Mouse (Mus musculus) retina, embryonic 14.5 days (tissue): ENCODE results near the gene Arhgap42.
A peak's percentile ranks its signal among the peaks of the same experiment; 100 is the strongest.

Experiments used
- DNase-seq: peaks from one replicate; pipeline ENCODE4 v3.0.0-alpha.2; 2015; ENCODE audit warnings: low spot score

Arhgap42 gene

DNA sequence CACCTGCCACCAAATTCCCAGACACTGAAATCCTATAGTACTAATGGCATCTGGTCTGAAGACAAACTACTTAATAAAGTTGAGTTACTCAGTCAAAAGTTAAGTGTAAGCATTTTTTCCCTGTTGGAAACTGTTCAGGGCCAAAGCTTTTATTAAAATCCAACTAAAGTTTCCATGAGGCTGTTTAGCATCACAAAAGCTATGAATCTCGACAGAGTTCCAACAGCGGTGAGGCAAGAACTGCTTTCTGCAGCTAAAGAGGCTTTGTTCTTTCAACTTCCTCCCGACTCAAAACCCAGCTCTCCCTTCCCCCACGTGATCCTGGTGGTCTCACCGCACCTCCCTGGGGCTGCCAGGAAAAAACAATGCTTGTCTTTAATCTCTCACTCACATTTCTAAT, 211.5 kb downstream of the Arhgap42 start:
- no peak for DNase-seq

- no peak for DNase-seq
These were observed 223.8 kb downstream of the Arhgap42 start for GRCm38 (mm10) chr9:9015108-9015507.

DNA sequence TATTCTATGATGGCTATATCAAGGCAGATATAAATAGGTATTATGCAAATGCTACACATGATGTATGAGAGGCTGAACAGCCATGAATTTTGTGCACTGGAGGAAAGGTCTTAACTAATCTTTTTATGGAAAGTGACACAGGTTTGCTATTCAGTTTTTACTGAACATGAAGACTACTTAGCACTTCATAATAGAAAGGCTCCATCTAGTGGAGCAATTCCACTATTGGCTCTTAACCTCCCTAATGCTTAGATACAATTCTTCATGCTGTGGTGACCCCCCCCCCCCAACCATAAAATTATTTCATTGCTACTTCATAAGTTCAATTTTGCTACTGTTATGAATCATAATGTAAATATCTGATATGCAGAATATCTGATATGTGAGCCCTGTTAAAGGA, 237.7 kb downstream of the Arhgap42 start:
- DNase-seq: peak; percentile 44

DNA sequence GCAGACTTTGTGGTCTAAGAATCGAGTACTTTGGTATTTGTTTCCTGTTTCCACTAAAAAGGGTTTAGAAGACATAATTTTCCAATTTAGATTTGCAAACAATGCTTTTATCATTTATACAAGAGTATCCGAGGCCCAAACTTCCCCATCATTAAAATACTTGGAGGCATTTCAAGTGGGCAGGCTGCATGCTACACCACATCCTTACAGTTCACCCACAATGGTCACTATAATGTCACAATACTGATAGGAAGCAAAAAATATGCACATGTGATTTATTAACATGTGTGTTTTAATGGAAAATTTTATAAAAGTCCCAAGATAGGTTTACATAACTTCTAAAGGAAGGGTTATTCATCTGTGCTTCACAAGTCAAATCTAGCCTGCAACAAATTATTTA, 242.4 kb downstream of the Arhgap42 start:
- DNase-seq: no peak

GRCm38 (mm10) chr9:8982315-8982714, 256.6 kb downstream of the Arhgap42 start:
- DNase-seq: no peak

DNA sequence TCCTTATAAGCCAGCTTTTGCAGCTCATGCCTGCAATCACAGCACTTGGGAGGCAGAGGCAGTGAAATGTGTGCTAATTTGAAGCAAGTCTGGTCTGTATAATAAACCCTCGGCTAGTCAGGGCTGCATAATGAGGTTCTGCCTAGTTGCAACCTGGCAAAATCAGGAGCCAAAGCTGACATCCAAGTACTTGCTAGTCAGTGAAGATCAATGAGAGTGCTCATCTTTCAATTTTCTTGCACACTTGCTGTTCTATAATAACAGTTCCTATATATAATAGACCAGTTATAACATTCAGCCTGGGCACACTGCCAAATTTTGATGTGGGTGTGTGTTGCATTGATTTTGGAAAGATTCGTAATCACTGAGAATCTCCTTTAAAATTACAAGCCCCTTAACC, 261.1 kb downstream of the Arhgap42 start:
- peak; percentile 3 for DNase-seq

- DNase-seq: no peak
These were observed 267.4 kb downstream of the Arhgap42 start, which contains the start of gene Gm16485 for GRCm38 (mm10) chr9:8971491-8971890. Gm16485 (plus strand) TSS chr9:8971791.

DNA sequence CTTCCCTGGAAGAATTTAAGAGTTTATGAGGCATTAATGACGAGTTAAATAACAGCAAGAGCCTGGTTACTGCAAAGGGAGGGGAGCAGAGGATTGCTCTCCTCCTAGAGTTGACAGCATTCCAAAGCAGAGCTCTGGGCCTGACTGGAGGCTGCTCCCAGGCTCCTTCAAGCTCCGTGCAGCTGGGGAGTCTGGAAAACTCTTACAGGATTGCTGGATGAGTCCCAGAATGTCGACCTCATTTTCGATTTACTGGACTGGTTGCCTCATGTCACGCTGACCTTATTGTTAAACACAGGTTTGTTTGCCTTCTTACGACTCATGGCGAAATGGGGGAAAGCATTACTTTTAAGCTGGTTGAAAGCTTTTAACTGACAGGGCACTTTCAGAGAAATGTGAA, 268.7 kb downstream of the Arhgap42 start:
- DNase-seq: no peak

DNA sequence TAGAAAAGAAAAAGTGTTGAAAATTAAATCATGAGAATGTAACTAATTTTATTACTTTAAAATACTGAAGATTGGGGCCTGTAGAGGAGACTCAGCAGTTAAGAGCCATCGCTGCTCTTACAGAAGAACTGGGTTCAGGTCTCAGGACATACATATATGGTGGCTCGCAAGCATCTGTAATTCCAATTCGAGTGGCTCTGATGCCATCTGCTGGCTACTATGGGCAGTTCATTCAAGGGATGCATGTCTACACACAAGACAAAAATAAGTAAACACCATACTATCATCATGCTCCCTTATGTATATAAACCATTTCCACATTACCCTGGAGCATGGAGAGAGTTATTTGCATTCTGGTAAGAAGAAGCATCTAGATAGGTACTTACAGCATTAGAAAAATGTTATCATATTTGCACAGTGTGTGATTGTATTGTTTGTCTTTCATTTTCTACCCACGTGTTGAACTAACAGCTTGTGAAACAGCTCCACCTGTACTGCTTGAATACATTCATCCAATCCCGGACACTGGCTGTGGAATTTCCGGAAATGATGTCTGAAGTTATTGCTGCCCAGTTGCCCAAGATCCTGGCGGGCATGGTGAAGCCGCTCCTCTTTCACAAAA, 274.3 kb downstream of the Arhgap42 start:
- peak; percentile 71 for DNase-seq

- DNase-seq: no peak
These were observed 285.6 kb downstream of the Arhgap42 start for GRCm38 (mm10) chr9:8953306-8953705.
